Mouse (Mus musculus) left cerebral cortex, postnatal 14 days (tissue): ENCODE measurements around the gene Iqcf6. TPM values are rescaled to one million over a fixed set of nuclear protein-coding genes. Genes with fewer than 3 reads are reported as not detected.

ENCODE experiments used
- DNase-seq, 2 experiments: peaks; one replicate each; pipeline ENCODE4 v3.0.0; 2021 to 2022; ENCODE audit warnings: low spot score in 2 of 2, mixed read lengths in 1 of 2
- intact Hi-C: fragments of 180-260 bp; cut with DNase I; formaldehyde crosslinking; loops from one replicate; pipeline ENCODE4 v1.15.1; 2025
- total RNA-seq, 2 experiments: library from RNA; stranded (reverse); gene quantifications; 2 replicates each; pipeline ENCODE4 v1.2.3; 2021

The Iqcf6 gene
- total RNA-seq, 2 experiments from 2014 or later: not detected

DNA sequence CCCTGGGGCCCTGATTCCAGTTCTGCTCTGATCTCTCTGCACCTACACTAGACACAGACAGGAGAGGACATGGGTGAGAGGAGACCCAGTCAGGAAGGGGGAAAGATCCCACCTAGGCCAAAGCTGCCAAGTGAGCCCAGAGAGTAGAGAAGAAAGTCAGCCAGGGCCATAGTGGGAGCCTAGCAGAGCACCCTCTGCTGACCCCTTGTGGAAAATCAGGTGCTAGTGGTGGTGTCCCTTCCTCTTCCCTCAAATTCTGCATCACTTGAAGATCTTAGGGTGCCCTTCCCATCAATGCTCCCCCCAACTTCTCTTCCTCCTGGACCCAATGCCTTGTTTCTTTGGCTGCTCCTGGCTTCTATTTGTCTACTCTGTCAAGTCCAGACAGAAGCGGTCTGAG lies 26.3 kb downstream of the Iqcf6 start:
- intact Hi-C loops: no loop called here
- DNase-seq: no peak

GRCm38 (mm10) chr9:106655884-106656720 lies 29.7 kb downstream of the Iqcf6 start, which contains the start of gene Grm2:
Gene Grm2, minus strand, starts transcription at chr9:106656082.
- intact Hi-C loops: no loop called here
- DNase-seq: peak in 1 of 2 experiments; percentile 51

DNA sequence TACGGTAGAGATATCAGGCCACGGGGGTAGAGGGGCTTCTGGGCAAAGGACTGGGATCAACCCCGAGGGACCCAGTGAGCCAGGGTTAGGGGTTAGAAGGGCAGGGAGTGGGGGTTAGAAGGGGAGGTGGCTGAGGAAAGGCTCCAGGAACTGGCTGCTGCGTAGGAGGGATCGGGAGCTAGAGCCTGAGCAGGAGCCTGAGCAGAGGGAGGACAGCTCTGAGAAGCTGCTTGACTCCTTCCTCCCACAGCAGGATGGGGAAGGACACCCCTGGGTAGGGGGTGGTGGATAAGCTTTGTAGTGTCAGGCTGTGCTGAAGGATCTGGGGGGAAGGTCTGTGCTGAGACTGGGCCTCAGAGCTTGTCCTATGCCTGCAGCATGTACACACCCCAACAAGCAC lies 30.4 kb downstream of the Iqcf6 start:
- DNase-seq: no peak
- intact Hi-C loops: no loop called here

DNA sequence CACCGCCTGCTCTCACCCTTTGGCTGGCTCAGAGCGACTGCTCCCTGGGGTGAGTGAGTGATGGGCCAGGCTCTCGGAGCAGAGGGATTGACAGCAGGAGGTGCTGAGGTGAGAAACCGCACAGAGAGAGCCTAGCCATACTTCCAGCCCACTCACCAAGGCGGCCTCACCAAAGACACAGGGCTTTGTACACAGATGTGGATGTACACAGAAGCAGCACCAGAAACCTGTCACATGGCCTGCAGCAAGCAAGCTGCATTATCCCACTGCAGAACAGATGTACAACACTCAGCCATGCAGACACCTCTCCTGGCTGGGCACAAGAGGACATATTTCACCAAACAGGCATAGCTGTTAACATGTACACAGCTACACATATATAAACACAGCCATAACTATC lies 31.2 kb downstream of the Iqcf6 start:
- intact Hi-C loops: no loop called here
- peak in 1 of 2 experiments; percentile 51 for DNase-seq

DNA sequence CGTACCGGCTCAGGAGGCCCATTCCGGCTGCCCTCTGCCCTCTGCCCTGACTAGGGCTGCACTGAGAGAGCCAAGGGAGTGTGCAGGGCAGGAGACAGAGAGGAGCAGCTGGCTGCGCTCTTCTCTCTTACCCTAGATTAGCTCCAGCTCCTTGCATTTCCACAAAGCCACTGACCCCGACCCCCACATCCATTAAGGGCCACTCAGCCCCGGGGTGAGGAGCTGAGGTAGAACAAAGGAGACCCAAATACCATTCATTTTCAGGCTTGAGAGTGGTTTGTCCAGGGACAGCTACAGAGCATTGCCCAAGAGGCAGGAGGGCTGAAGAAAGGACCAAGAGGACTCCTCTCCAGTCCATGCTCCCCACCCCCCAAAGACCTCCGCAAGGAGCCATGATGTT lies 33.1 kb downstream of the Iqcf6 start:
- intact Hi-C loops: no loop called here
- DNase-seq: no peak

DNA sequence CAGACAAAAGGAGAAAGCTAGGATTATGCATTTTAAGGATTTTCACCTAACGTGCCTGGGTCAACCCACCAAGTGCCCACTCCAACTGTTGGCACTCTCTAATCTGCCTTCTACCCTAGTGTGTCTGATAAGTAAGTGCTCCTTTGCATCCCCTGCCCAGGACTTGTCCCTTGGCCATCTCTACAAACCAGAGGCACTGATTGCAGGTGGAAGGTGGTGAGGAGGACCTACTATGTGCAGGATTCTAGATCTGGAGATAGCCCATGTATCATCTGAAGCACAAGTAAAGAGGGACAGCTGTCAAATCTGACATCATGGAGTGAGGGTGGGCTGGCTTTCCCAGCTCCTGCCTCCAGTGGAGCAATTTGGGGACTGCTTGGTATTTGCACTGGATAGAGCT lies 33.6 kb downstream of the Iqcf6 start:
- no peak for DNase-seq

GRCm38 (mm10) chr9:106663200-106663599 lies 36.8 kb downstream of the Iqcf6 start:
- intact Hi-C loops: no loop called here
- no peak for DNase-seq

More for the DNA sequence above, 33.6 kb downstream of the Iqcf6 start:
- intact Hi-C loops: no loop called here

DNA sequence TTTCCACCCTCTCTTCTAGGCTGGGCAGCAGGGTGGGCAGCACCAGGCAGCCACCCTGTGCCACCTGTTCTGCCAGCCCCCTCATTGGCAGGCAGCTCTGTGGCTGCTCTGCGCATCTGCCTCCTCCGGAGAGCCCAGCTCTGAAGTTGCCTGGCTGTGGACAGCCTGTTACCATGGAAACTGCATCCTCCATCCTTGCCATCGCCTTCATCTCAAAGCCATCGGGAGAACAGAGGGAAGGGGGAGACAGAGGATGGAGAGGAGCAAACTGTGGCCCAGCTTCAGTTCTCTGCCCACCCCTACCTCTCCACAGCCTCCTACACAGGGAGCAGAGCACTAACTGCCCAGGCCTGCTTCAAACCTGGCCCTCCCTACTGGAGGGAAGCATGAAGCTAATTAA lies 38.1 kb downstream of the Iqcf6 start:
- intact Hi-C loops: no loop called here
- peak; percentile 76 to 90 for DNase-seq

- DNase-seq: no peak
- intact Hi-C loops: no loop called here
Measured at GRCm38 (mm10) chr9:106664856-106665255, 38.5 kb downstream of the Iqcf6 start.

DNA sequence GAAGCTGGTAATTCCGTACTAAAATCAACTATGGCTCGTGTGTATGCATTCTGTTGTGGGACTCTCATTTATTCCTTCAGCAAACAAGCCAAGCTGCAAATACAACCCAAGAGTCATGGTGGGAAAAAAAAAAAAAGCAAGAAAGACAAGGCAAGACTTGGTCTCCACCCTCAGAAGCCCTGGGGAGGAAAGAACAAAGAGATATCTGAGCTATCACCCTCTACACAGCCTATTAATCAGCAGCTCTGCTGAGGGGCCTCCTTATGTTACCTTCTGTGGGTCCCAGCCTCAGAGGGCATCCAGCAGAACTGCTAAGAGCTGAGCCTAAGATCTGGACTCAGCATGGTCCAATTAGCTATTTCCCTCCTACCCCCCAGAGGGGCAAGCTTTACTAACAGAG lies 47.5 kb downstream of the Iqcf6 start:
- DNase-seq: no peak
- intact Hi-C loops: no loop called here

DNA sequence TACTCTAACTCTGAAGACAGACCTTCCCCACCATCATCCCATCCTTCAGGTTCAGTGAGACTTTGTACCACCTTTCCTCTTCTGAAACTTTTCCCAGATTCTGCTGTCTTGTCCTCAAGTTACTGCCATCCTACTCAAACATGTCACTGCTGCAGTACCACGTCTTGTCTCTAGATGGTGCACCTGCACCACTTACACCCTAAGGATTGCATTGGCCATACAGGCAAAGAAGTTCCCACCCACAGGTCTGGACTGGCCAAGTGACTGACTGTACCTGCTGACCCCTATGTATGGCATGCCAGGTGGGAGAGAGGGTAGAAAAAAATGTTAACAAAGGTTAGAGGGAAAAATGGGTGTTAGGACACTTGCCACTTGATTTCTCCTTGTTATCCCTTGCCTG lies 49.1 kb downstream of the Iqcf6 start:
- DNase-seq: peak; percentile 92 to 94
- intact Hi-C loops: loop anchor here (5.0 kb wide), 1 partner anchor 212 kb away; the partner anchor contains the start of gene Rbm15b

DNA sequence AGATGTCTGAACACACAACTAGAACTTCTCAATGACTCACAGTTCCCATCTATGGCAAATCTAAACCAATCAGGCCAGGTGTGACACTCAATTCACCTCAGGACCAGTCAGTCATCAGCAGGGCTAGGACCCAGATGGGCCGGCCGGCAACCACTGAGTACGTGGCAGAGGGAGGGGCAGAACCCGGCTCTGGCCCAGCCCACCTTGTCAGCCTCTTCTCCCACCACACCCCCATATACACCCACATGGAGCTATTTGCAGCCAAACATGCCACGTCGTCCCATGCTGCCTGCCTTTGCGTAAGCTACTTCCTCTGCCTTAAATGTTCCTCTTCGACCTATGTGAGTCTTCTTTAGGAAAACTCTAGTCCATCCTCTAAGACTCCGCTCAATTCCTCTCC lies 49.6 kb downstream of the Iqcf6 start:
- DNase-seq: peak in 1 of 2 experiments; percentile 45
- intact Hi-C loops: loop anchor here (5.0 kb wide), 1 partner anchor 211 kb away; the partner anchor contains the start of gene Rbm15b

GRCm38 (mm10) chr9:106676571-106676970 lies 50.2 kb downstream of the Iqcf6 start:
- intact Hi-C loops: loop anchor here (5.0 kb wide), 1 partner anchor 211 kb away; the partner anchor contains the start of gene Rbm15b

More at GRCm38 (mm10) chr9:106676571-106676970, 50.2 kb downstream of the Iqcf6 start:
- DNase-seq: no peak

Other genes starting within 250 kb of the Iqcf6 start
- gene Rpl29, start 197.1 kb upstream of the Iqcf6 start, total RNA-seq: 100 to 1,000 TPM; 336 to 343 TPM
- 10 to 100 TPM in 1 of 2 experiments, 1 to 10 TPM in 1; 7.9 to 11.1 TPM for gene Acy1, start 188.3 kb upstream of the Iqcf6 start, total RNA-seq
- gene Abhd14b, start 179.1 kb upstream of the Iqcf6 start, total RNA-seq: 1 to 10 TPM; 7.7 to 8.1 TPM
- gene Abhd14a, start 178.9 kb upstream of the Iqcf6 start, total RNA-seq: 10 to 100 TPM; 48.7 to 54.1 TPM
- gene Pcbp4, start 173.3 kb upstream of the Iqcf6 start, total RNA-seq: 100 to 1,000 TPM; 151 to 170 TPM
- 1 to 10 TPM; 3.7 to 5.8 TPM for gene Gpr62, start 160.6 kb upstream of the Iqcf6 start, total RNA-seq
- 10 to 100 TPM; 34.1 to 47.5 TPM for gene Rrp9, start 150.6 kb upstream of the Iqcf6 start, total RNA-seq
- gene Parp3, start 149.6 kb upstream of the Iqcf6 start, total RNA-seq: 1 to 10 TPM; 3.3 to 3.5 TPM
- not detected for gene Iqcf1, start 126.6 kb upstream of the Iqcf6 start, total RNA-seq
- 1 to 10 TPM in 1 of 2 experiments, not detected in 1; 1.7 TPM for gene Iqcf5, start 112.0 kb upstream of the Iqcf6 start, total RNA-seq
- not detected for gene Iqcf3, start 65.0 kb upstream of the Iqcf6 start, total RNA-seq
- gene Iqcf4, start 55.6 kb upstream of the Iqcf6 start, total RNA-seq: not detected
- 10 to 100 TPM; 62.1 to 69.6 TPM for gene Grm2, start 29.5 kb downstream of the Iqcf6 start, total RNA-seq
- 100 to 1,000 TPM; 103 to 117 TPM for gene Tex264, start 59.3 kb downstream of the Iqcf6 start, total RNA-seq
- 10 to 100 TPM; 18.4 to 18.9 TPM for gene Rad54l2, start 162.6 kb downstream of the Iqcf6 start, total RNA-seq
- 10 to 100 TPM; 24.4 to 24.9 TPM for gene Dcaf1, start 195.3 kb downstream of the Iqcf6 start, total RNA-seq